Mouse (Mus musculus) C2C12 (cell line): Measurements from ENCODE around the gene Pdia3.

Experiments
- CEBPB ChIP-seq: IDR thresholded peaks from one replicate; pipeline ENCODE4 v1.6.1; 2011; ENCODE audit warnings: low read depth, mild to moderate bottlenecking, control low read depth, moderate library complexity
- CTCF ChIP-seq: IDR thresholded peaks from one replicate; pipeline ENCODE4 v1.5.1; 2011; ENCODE audit not compliant: control insufficient read depth, insufficient read depth, insufficient read length
- FOSL1 ChIP-seq: IDR thresholded peaks from one replicate; pipeline ENCODE4 v1.8.0; 2011; ENCODE audit warnings: mild to moderate bottlenecking, low read length; ENCODE audit not compliant: poor library complexity, insufficient read depth, severe bottlenecking
- MYOD1 ChIP-seq: IDR thresholded peaks from one replicate; pipeline ENCODE4 v1.6.1; 2011; ENCODE audit warnings: low read depth; ENCODE audit not compliant: control insufficient read depth, insufficient read length

DNA sequence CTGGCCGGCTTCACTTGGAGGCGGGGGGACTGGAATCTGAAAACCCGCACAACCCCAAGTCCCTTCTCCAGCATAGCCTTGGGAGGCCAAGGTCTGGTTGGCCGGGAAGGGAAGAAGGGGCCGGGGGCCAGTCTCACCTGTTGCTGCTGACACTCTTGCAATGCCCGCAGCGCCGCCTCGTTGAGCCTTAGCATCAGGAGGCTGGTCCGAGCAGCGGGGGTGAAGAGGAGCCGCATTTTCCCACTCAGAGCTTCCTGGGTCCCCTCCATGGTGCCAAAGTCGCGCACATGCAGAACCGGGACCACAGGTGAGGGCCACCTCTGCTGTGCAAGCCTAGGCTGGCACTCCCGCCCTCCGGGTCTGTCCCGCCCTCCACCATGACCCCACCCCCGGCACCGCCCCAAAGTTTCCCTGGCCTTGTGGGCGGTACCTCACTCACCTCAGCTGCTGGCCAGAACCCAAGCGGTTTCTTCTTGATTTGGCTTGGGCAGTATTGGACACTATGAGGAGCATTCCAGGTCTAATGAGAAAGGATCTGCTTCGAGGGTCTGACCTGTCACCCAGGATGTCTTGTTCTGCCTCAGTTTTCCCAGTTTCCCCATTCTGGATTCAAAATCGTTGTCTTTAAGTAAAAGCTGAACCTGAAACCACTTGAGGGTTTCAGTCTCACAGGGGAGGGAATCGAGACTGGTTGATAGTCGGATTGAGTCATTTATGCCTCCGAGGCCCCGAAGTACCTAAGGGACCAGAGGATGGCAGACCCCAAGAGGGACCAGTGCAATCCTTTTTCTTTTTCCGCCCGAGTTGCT is 28.9 kb downstream of the Pdia3 start:
- no peak for TF ChIP-seq CTCF
- TF ChIP-seq MYOD1: no peak
- TF ChIP-seq CEBPB: no peak
- no peak for TF ChIP-seq FOSL1
